Mouse (Mus musculus) megakaryocyte, embryonic 14.5 days (primary cell): Measurements from ENCODE around the gene Etfbkmt. TPM values are rescaled to one million over a fixed set of nuclear protein-coding genes. Genes with fewer than 3 reads are reported as not detected.
"Not testable (repeated sequence)": the region's sequence is repeated elsewhere in the genome, so short reads cannot be mapped to it uniquely, and the experiment has no call there.

ENCODE experiments used
- H3K27me3 ChIP-seq: replicated peaks from 2 replicates; pipeline ENCODE3; 2012; ENCODE audit warnings: inconsistent platforms
- H3K36me3 ChIP-seq: replicated peaks from 2 replicates; pipeline ENCODE3; 2012; ENCODE audit warnings: low read length, inconsistent platforms, mixed read lengths
- H3K4me1 ChIP-seq: 2 replicates; pipeline ENCODE4 v1.6.1; 2012; ENCODE audit warnings: inconsistent platforms
- H3K4me3 ChIP-seq: replicated peaks from 2 replicates; pipeline ENCODE3; 2012; ENCODE audit warnings: moderate library complexity, mild to moderate bottlenecking, inconsistent platforms
- H3K9me3 ChIP-seq: 2 replicates; pipeline ENCODE4 v1.6.1; 2012; ENCODE audit warnings: inconsistent platforms
- FLI1 ChIP-seq: IDR thresholded peaks from 2 replicates; pipeline ENCODE4 v1.6.1; 2012; ENCODE audit warnings: low read length, inconsistent platforms, mixed read lengths
- GATA1 ChIP-seq: IDR thresholded peaks from 3 replicates; pipeline ENCODE4 v1.6.1; 2012; ENCODE audit warnings: mixed read lengths, low read length, inconsistent platforms, borderline replicate concordance
- polyA plus RNA-seq: library from polyadenylated mRNA; stranded (reverse); fragments of >175 nt; gene quantifications from 2 replicates; pipeline ENCODE4 v1.2.3, GENCODE M21; 2012; ENCODE audit warnings: low replicate concordance; ENCODE audit not compliant: insufficient read depth

Etfbkmt gene
- polyA plus RNA-seq, 1 experiment: 0.64 TPM

DNA sequence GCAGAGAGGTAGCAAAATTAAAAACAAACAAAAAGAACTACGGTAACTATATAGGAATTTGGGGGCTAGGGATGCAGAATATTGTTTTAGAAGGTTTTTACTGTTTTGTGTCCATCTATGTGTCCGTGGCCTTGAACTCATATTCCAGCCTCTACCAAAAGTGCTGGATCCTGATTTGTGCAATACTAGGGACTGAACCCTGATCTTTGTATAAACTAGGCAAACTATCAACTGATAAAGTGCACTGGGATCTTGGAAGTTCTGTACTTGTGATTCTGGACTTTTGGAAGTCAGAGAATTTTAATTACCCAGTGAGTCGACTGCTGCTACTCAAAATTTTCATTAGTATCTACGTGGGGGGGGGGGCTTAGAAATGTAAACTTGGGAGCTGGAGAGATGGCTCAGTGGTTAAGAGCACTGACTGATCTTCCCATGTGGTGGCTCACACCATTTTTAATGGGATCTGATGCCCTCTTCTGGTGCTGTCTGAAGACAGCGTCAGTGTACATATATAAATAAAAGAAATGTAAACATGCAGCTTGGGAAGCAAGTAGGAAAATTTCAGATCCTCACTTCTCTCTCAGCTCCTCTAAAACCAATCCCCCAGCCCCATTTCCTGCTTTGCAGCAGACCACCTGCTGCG, 13.9 kb downstream of the Etfbkmt start:
- H3K4me1 ChIP-seq: peaks cover 6% of the 10 kb centered on the region; the same call in 1 of the 2 replicates
- H3K9me3 ChIP-seq: no peaks in the 10 kb centered on the region
- no peak overlapping the region for H3K4me3 ChIP-seq
- H3K27me3 ChIP-seq: no peaks in the 10 kb centered on the region
- peaks cover 75% of the 10 kb centered on the region for H3K36me3 ChIP-seq
- TF ChIP-seq GATA1 (no peak), FLI1 (no peak)

DNA sequence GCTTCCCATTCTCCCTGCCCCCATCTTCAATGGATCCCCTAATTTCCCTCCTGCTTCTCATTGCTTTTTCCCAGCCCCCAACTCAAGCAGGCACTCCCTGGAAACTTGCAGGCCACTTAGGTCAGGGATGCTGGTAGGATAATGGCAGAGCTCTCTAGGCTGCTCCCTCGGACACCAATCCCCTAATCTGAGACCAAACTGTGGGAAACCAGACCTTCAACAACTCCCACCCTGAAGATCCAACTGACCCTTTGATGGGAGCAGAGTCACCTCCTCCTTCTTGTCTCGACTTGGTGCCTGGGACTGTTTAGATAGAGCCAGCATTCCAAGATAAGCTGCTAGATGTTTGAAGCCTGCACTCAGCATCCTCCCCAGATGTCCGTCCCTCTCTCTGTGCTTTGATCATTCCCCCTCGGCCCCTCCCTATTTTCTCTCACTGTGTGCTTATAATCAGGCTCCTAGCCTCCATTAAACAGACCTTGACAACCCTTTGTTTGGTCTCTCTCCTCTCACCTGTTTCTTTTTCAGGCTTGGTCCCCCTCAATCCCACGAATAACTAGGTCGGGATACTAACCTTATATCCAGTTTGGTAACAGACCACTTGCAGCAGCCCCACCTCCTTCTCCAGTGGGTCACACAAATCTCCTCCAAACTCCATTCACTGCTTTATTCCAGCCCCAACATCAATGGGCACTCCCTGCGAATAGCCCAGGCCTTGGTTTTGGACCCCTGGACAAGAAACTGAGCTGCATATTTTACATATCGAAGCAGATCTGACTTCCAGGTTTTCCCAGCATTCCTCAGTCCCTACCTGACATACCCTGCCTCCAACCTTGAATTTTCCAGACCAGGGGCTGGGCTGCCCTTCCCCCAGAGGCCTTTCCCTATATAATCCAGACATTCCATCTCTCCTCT, 14.7 kb downstream of the Etfbkmt start:
- Histone ChIP-seq H3K36me3 (peaks cover 75% of the 10 kb centered on the region), H3K9me3 (no peaks in the 10 kb centered on the region), H3K27me3 (no peaks in the 10 kb centered on the region), H3K4me1 (peaks cover 6% of the 10 kb centered on the region; the same call in 1 of the 2 replicates), H3K4me3 (no peak overlapping the region)
- TF ChIP-seq FLI1: no peak
- no peak for TF ChIP-seq GATA1

DNA sequence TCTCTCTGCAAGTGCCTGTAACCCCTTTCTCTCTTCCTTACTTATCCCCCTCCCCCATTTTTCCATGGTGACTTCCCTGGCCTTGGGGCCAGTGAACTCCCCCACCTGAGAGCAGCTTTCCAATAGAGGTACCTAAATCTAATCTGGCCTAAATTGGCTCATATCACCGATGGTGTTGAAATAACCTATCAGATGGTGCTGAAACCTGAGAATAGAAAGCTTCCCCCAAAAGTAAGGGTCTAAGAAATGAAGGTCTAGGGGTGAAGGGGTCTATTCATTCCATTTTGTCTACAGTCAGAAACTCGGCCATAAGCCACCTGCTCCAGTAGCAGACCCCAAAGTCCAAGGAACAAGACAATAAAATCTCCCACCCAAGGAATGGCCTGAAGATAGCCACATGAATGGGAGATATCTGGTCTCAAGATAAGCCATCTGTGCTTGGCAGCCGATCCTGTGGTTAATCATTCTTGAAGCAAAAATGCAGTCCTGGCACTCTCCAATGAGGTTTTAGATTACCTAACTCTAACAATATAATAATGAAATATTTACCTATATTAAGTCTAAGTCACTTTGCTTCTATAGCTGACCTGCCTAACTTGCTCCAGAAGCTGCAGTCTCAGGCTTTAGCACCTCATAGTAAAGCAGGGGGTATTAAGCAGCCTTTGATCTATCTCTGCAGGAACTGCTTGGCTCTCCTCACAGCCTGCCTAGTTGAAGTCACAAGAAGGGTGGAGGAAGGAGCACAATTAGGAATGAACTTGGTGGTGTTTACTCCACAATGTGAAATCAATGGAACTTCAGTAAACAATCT, 15.6 kb downstream of the Etfbkmt start:
- Histone ChIP-seq H3K9me3 (no peaks in the 10 kb centered on the region), H3K36me3 (peaks cover 74% of the 10 kb centered on the region), H3K4me3 (no peak overlapping the region), H3K4me1 (peaks cover 6% of the 10 kb centered on the region; the same call in 1 of the 2 replicates), H3K27me3 (no peaks in the 10 kb centered on the region)
- no peak for TF ChIP-seq FLI1
- no peak for TF ChIP-seq GATA1

DNA sequence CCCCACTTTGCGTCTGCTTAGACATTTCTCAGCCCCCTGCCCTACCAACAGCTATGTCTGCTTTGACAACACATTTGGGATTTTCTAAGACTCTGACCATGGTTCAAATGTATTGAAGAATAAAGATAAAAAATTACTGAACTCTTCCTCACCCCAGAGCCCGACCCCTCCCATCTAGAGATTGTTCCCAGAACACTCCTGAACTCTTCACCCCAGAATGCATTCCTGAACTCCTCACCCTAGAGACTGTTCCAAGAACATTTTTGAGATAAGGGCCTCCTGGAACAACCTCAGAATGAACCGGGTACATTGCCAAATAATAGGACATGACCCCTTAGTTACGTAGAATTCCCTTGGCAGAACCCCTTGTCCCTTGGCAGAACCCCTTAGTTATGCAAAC, 27.4 kb downstream of the Etfbkmt start:
- peaks cover 64% of the 10 kb centered on the region for H3K36me3 ChIP-seq
- H3K27me3 ChIP-seq, H3K4me1 ChIP-seq, H3K4me3 ChIP-seq, H3K9me3 ChIP-seq: not testable (repeated sequence)

DNA sequence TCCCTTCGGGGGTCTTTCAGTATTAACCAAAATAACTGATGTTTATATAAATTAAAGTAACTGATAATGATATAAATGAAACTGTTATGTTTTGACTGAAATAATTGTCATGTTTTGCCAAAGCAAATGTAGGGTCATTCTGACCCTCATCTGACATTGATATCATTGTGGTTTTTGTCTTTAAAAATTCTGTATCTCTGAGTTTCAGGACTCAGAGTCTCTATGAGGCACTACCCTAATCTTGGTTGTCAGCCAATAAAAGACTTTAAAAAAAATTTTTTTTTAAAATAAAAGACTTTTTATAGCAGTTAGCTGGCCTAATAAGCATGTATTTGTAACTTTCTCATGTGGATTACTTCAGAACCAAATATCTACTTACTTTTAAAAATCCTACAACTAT, 28.0 kb downstream of the Etfbkmt start:
- Histone ChIP-seq H3K36me3 (peaks cover 58% of the 10 kb centered on the region), H3K4me3 (no peak overlapping the region)
- TF ChIP-seq GATA1: no peak
- no peak for TF ChIP-seq FLI1

DNA sequence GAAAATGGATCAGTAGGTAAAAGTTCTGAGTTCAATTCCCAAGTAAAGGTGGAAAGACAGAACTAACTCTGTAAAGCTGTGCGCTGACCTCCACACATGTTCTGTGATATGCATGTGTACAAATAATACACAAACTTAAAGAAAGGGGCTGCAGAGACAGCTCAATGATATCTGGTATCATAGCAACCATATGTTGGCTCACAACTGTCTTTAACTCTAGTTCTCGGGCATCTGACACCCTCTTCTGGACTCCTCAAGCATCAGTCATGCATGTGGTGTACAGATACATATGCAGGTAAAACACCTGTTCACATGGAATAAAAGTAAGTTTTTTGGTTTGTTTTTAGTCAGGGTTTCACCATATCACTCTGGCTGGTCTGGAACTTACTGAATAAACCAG, 28.8 kb downstream of the Etfbkmt start:
- H3K27me3 ChIP-seq: no peaks in the 10 kb centered on the region
- H3K4me1 ChIP-seq: no peaks in the 10 kb centered on the region; the same call in 1 of the 2 replicates
- H3K4me3 ChIP-seq: no peak overlapping the region
- TF ChIP-seq FLI1 (no peak), GATA1 (no peak)
- no peaks in the 10 kb centered on the region for H3K9me3 ChIP-seq
- H3K36me3 ChIP-seq: peaks cover 59% of the 10 kb centered on the region

More for the DNA sequence above, 28.0 kb downstream of the Etfbkmt start:
- H3K4me1 ChIP-seq: no peaks in the 10 kb centered on the region; the same call in 1 of the 2 replicates
- no peaks in the 10 kb centered on the region for H3K9me3 ChIP-seq
- no peaks in the 10 kb centered on the region for H3K27me3 ChIP-seq

DNA sequence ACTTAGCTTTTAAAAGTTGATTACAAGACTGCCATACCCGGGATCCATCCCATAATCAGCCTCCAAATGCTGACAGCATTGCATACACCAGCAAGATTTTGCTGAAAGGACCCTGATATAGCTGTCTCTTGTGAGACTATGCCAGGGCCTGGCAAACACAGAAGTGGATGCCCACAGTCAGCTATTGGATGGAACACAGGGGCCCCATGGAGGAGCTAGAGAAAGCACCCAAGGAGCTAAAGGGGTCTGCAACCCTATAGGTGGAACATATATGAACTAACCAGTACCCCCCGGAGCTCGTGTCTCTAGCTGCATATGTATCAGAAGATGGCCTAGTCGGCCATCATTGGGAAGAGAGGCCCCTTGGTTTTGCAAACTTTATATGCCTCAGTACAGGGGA, 30.3 kb downstream of the Etfbkmt start:
- Histone ChIP-seq H3K36me3 (peaks cover 70% of the 10 kb centered on the region), H3K4me1 (peaks cover 14% of the 10 kb centered on the region)
- not testable (repeated sequence) for H3K27me3 ChIP-seq, H3K9me3 ChIP-seq, H3K4me3 ChIP-seq

DNA sequence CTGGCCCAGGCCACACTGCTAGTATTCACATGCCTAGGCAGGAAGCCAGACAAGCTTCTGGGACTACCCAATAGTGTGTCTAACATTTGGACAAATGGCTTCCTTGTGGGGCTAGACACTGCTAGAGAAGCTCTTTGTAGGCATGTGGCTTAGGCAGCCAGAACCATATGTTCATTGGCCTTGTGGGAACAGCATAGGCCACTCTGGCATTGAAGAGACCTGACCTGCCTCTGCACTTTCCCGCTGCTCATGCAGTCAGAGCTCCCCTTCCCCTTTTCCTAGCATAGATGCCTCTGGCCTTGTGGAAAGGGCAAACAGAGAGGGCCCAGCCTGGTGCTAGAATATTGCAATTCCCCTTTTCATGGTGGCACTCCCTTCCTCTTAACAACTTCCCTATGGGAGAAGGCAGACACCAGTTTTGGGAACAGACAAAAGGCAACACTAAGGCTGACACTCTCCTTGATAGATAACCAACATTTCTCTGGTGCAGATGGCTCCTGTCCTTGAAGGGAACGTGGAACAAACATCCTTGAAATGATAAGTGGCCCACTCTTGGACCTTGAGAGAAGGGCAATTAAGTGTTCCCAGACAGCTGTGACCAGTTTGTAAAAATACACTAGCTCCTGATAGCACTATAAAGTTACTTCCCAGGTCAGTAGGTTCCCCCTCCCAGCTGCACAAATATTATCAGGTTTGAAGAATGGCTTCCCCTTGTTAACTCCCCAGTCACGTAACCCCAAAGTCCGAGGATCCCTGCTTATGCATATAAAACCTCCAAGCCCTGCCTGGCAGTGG, 34.4 kb downstream of the Etfbkmt start:
- Histone ChIP-seq H3K36me3 (peaks cover 77% of the 10 kb centered on the region), H3K4me3 (no peak overlapping the region), H3K9me3 (peaks cover 4% of the 10 kb centered on the region), H3K27me3 (no peaks in the 10 kb centered on the region), H3K4me1 (peaks cover 29% of the 10 kb centered on the region)
- TF ChIP-seq FLI1 (no peak), GATA1 (no peak)

DNA sequence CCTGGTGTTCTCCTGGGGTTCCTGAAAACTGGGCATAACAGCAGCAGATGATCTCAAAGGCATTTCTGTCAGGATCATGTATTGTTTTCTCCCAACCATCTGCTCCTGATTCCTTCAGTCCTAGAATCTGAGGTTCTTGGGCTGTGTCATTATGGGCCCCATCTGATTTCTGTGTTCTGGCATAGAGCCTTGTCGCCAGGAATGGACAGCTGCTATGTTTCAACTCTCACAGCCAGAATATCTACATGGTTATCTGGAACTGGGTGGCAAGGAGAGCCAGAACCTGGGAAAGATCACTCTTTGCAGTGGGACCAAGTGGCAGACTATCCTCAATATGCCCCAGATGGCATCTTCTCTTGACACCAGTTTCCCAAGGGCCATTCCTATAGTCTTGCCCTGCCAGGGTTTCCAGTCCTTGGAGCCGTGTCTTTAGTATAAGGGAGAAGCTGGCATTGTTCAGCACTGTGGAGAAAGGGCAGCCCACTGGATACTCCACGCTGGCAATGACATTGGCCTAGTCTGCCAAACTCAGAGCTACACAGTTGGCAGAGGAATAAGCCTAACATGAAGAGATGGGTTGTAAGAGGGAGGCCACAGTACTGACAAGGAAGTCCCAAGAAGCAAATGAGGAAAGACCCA, 35.4 kb downstream of the Etfbkmt start:
- H3K4me1 ChIP-seq: peaks cover 37% of the 10 kb centered on the region
- no peak overlapping the region for H3K4me3 ChIP-seq
- H3K9me3 ChIP-seq: peaks cover 4% of the 10 kb centered on the region
- TF ChIP-seq FLI1: no peak
- TF ChIP-seq GATA1: no peak
- no peaks in the 10 kb centered on the region for H3K27me3 ChIP-seq
- peaks cover 79% of the 10 kb centered on the region for H3K36me3 ChIP-seq
